Mouse (Mus musculus) urinary bladder, postnatal 10 days (tissue): ENCODE data around the gene Prpf31.

Source experiments
- DNase-seq: peaks from one replicate; pipeline ENCODE4 v3.0.0; 2022; ENCODE audit warnings: low spot score

Prpf31 gene

GRCm38 (mm10) chr7:3629030-3629429, 755 bp upstream of the Prpf31 start:
- DNase-seq, result no peak

- no peak for DNase-seq
These were observed 662 bp downstream of the Prpf31 start for GRCm38 (mm10) chr7:3630478-3630815.

- no peak for DNase-seq
These were observed 13.6 kb downstream of the Prpf31 start for GRCm38 (mm10) chr7:3643412-3643811.

GRCm38 (mm10) chr7:3643843-3644242, 14.1 kb downstream of the Prpf31 start:
- no peak for DNase-seq

- no peak for DNase-seq
These were observed 14.5 kb downstream of the Prpf31 start for GRCm38 (mm10) chr7:3644348-3644671.

- DNase-seq, result peak; percentile 93
These were observed 15.1 kb downstream of the Prpf31 start, which contains the start of gene Cnot3 for GRCm38 (mm10) chr7:3644672-3645487. Gene Cnot3 (plus strand): TSS chr7:3645268.

GRCm38 (mm10) chr7:3645488-3646025, 15.8 kb downstream of the Prpf31 start:
- DNase-seq, result no peak

GRCm38 (mm10) chr7:3646188-3646587, 16.4 kb downstream of the Prpf31 start:
- DNase-seq, result no peak

GRCm38 (mm10) chr7:3646641-3647040, 16.9 kb downstream of the Prpf31 start:
- no peak for DNase-seq

- no peak for DNase-seq
These were observed 27.2 kb downstream of the Prpf31 start for GRCm38 (mm10) chr7:3656966-3657365.

- DNase-seq, result no peak
These were observed 28.8 kb downstream of the Prpf31 start for GRCm38 (mm10) chr7:3658578-3658977.

- DNase-seq, result no peak
These were observed 34.9 kb downstream of the Prpf31 start for GRCm38 (mm10) chr7:3664524-3665214.

GRCm38 (mm10) chr7:3665215-3666114, 35.7 kb downstream of the Prpf31 start, which contains the start of gene Leng1:
Gene Leng1 (minus strand): TSS chr7:3665840.
- DNase-seq, result peak; percentile 87

- DNase-seq, result no peak
These were observed 37.2 kb downstream of the Prpf31 start for GRCm38 (mm10) chr7:3666921-3667391.

GRCm38 (mm10) chr7:3674507-3675227, 44.9 kb downstream of the Prpf31 start:
- peak; percentile 57 for DNase-seq

GRCm38 (mm10) chr7:3675228-3675548, 45.4 kb downstream of the Prpf31 start:
- no peak for DNase-seq

GRCm38 (mm10) chr7:3676371-3676770, 46.6 kb downstream of the Prpf31 start:
- no peak for DNase-seq

GRCm38 (mm10) chr7:3677342-3677741, 47.6 kb downstream of the Prpf31 start, which contains the start of gene Tmc4:
Gene Tmc4 (minus strand): TSS chr7:3677553.
- DNase-seq, result no peak

- DNase-seq, result no peak
These were observed 54.2 kb downstream of the Prpf31 start for GRCm38 (mm10) chr7:3683908-3684550.

GRCm38 (mm10) chr7:3684698-3685097, 54.9 kb downstream of the Prpf31 start:
- no peak for DNase-seq
